Mouse (Mus musculus): ENCODE data around the gene BC048562. TPM values are rescaled to one million over a fixed set of nuclear protein-coding genes. Genes with fewer than 3 reads are reported as not detected.

Gene BC048562
- polyA plus RNA-seq (2014; fragmentation: Nextera tagmentation; extraction: Ambion mirVana) = not detected in 2 replicates

DNA sequence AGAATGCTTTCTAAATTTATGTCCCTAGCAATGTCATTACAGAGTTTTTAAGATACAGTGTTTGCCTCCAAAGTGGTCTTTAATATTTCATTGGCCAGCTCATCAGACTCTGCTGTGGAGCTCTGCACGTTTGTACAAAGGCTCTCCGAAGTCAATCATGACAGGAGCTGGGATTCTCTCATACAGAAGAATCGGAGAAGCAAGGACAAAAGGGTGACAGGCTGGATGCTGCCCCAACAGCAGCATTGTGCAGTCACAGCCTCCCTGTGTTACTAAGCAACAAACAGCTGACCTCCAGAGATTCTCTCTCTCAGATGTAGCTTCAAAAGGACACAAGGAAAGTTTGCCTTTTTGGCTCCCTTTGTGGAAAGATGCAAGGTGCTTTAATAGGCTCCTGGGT is at the start of gene BC048562:
Gene BC048562, plus strand, starts transcription at position 301 of the 400 bp plus-strand sequence.
- H3K27ac ChIP-seq (replicated peaks in 1 of 2; ENCODE audit: control insufficient read depth in 1 of 2, insufficient read depth in 1 of 2, low read depth in 2 of 2, low read length in 2 of 2) = no peak within 1 kb of the TSS
- no peak within 1 kb of the TSS for H3K9ac ChIP-seq (ENCODE audit: low read length)
- H3K36me3 ChIP-seq (ENCODE audit: control insufficient read depth, insufficient read depth, low read length) = no peaks in the 10 kb centered on the region
- WGBS = 67% methylated on average over 3 of the region's 3 CpGs
- H3K27me3 ChIP-seq (ENCODE audit: control insufficient read depth, insufficient read depth, low read length) = no peaks in the 10 kb centered on the region
- H3K4me1 ChIP-seq (ENCODE audit: control insufficient read depth in 2 of 2, insufficient read depth in 2 of 2, low read length in 2 of 2) = peaks cover 3 to 14% of the 10 kb centered on the region in 2 experiments
- no peaks in the 10 kb centered on the region for H3K9me3 ChIP-seq (ENCODE audit: control insufficient read depth, low read length)
- H3K4me3 ChIP-seq (ENCODE audit: control insufficient read depth in 1 of 2, insufficient read depth in 1 of 2, low read depth in 1 of 2, low read length in 2 of 2) = no peak within 1 kb of the TSS
- no peak for ATAC-seq (ENCODE audit: insufficient number of reproducible peaks, insufficient read depth, low FRiP score, low read depth)
- no peak within 1 kb of the TSS for H3K4me2 ChIP-seq (ENCODE audit: low read length)

DNA sequence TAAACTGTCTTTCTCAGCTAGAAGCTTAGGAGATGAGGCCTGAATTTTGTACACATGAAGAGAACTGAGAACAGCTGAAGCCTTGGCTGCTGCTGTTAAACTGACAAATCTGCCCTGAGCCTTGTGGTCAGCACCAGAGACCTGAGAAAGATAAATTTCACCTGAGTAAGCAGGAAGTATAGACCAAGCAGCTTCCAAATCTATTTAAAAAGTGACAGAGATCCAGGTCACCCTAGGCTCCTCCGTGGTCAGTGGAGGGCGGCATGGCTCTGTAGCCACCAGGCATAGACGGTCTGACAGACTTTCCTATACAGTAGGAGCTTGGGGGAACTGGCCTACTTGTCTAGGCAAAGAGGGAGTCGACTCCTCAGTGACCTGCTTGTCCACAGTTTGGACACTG is 49.5 kb upstream of the BC048562 start:
- no peak for ATAC-seq (ENCODE audit: insufficient number of reproducible peaks, insufficient read depth, low FRiP score, low read depth)
- WGBS = 77% methylated on average over 4 of the region's 4 CpGs
- H3K27me3 ChIP-seq (ENCODE audit: control insufficient read depth, insufficient read depth, low read length) = no peaks in the 10 kb centered on the region
- no peak overlapping the region for H3K27ac ChIP-seq (replicated peaks in 1 of 2; ENCODE audit: control insufficient read depth in 1 of 2, insufficient read depth in 1 of 2, low read depth in 2 of 2, low read length in 2 of 2)
- no peaks in the 10 kb centered on the region for H3K9me3 ChIP-seq (ENCODE audit: control insufficient read depth, low read length)
- no peak overlapping the region for H3K4me2 ChIP-seq (ENCODE audit: low read length)
- H3K4me3 ChIP-seq (ENCODE audit: control insufficient read depth in 1 of 2, insufficient read depth in 1 of 2, low read depth in 1 of 2, low read length in 2 of 2) = no peak overlapping the region
- no peaks in the 10 kb centered on the region for H3K4me1 ChIP-seq (ENCODE audit: control insufficient read depth in 2 of 2, insufficient read depth in 2 of 2, low read length in 2 of 2)
- H3K9ac ChIP-seq (ENCODE audit: low read length) = no peak overlapping the region
- peaks cover 96% of the 10 kb centered on the region for H3K36me3 ChIP-seq (ENCODE audit: control insufficient read depth, insufficient read depth, low read length)

DNA sequence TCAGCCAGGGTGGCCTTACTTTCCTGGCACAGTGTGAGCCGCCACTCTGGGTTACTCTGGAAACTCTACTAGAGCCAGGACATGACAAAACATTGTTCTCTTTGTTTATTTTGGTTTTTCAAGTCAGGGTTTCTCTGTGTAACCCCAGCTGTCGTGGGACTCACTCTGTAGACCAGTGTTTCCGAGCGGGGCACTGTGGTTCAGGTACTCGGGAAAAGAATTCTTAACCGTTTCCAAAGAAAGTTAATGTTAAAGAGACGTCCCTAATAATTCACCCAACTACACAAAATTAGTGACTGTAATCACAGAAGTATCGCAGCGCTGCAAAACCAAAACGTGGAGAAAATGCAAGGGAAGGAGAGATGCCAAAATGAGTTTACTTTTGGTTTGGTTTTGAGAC is 47.7 kb upstream of the BC048562 start:
- peaks cover 96% of the 10 kb centered on the region for H3K36me3 ChIP-seq (ENCODE audit: control insufficient read depth, insufficient read depth, low read length)
- no peak for ATAC-seq (ENCODE audit: insufficient number of reproducible peaks, insufficient read depth, low FRiP score, low read depth)
- WGBS = 88% methylated on average over 10 of the region's 10 CpGs
- no peak overlapping the region for H3K4me3 ChIP-seq (ENCODE audit: control insufficient read depth in 1 of 2, insufficient read depth in 1 of 2, low read depth in 1 of 2, low read length in 2 of 2)
- H3K9me3 ChIP-seq (ENCODE audit: control insufficient read depth, low read length) = no peaks in the 10 kb centered on the region
- no peak overlapping the region for H3K9ac ChIP-seq (ENCODE audit: low read length)
- no peaks in the 10 kb centered on the region for H3K4me1 ChIP-seq (ENCODE audit: control insufficient read depth in 2 of 2, insufficient read depth in 2 of 2, low read length in 2 of 2)
- H3K27ac ChIP-seq (replicated peaks in 1 of 2; ENCODE audit: control insufficient read depth in 1 of 2, insufficient read depth in 1 of 2, low read depth in 2 of 2, low read length in 2 of 2) = no peak overlapping the region
- no peak overlapping the region for H3K4me2 ChIP-seq (ENCODE audit: low read length)
- no peaks in the 10 kb centered on the region for H3K27me3 ChIP-seq (ENCODE audit: control insufficient read depth, insufficient read depth, low read length)

DNA sequence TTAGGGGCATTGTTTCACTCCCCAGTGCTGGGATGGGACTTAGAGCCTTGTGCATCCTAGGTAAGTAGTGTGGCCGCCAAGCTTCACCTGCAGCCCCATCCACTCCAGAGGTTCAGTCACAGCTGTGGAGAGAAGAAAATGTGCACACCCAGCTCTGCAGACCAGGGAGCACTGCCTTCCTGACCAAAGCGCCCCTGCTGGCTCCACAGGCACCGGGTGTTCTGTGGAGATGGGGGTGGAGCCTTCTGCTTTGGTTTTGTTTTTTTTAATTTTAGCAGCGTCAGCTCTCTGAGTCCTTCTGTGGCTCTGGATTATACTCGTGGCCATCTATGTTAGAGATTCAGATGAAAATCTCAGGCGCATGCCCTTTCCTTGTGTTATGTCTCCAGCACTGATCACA is 47.1 kb upstream of the BC048562 start:
- Histone ChIP-seq H3K9ac (ENCODE audit: low read length) (no peak overlapping the region), H3K27ac (replicated peaks in 1 of 2; ENCODE audit: control insufficient read depth in 1 of 2, insufficient read depth in 1 of 2, low read depth in 2 of 2, low read length in 2 of 2) (no peak overlapping the region), H3K27me3 (ENCODE audit: control insufficient read depth, insufficient read depth, low read length) (no peaks in the 10 kb centered on the region), H3K36me3 (ENCODE audit: control insufficient read depth, insufficient read depth, low read length) (peaks cover 96% of the 10 kb centered on the region), H3K9me3 (ENCODE audit: control insufficient read depth, low read length) (no peaks in the 10 kb centered on the region), H3K4me2 (ENCODE audit: low read length) (no peak overlapping the region), H3K4me1 (ENCODE audit: control insufficient read depth in 2 of 2, insufficient read depth in 2 of 2, low read length in 2 of 2) (no peaks in the 10 kb centered on the region), H3K4me3 (ENCODE audit: control insufficient read depth in 1 of 2, insufficient read depth in 1 of 2, low read depth in 1 of 2, low read length in 2 of 2) (no peak overlapping the region)
- 76% methylated on average over 6 of the region's 6 CpGs for WGBS
- ATAC-seq (ENCODE audit: insufficient number of reproducible peaks, insufficient read depth, low FRiP score, low read depth) = no peak

DNA sequence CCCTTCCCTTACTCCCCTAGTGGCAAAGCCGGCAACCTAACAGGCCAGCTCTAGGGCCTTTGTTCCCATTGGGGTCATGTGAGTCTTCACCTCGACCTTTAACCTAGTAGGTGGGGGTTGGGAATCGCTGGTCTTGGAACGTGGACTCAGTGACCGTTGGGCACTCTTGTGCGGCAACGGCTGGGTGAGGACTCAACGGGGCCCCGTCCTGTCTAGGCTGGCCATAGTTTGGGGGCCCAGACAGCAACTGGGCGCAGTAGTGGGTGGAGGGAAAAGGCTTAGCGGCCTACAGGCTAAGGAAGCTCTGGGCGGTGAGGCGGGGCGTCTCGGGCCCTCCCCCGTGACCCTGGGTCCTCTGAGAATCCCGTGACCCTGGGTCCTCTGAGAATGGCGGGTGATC is 43.6 kb upstream of the BC048562 start, which contains the start of gene 1700102P08Rik:
Gene 1700102P08Rik, plus strand, starts transcription at position 130 of the 400 bp plus-strand sequence.
- no peak within 1 kb of the TSS for H3K4me3 ChIP-seq (ENCODE audit: control insufficient read depth in 1 of 2, insufficient read depth in 1 of 2, low read depth in 1 of 2, low read length in 2 of 2)
- no peak within 1 kb of the TSS for H3K4me2 ChIP-seq (ENCODE audit: low read length)
- no peak within 1 kb of the TSS for H3K9ac ChIP-seq (ENCODE audit: low read length)
- H3K27ac ChIP-seq (replicated peaks in 1 of 2; ENCODE audit: control insufficient read depth in 1 of 2, insufficient read depth in 1 of 2, low read depth in 2 of 2, low read length in 2 of 2) = no peak within 1 kb of the TSS
- H3K4me1 ChIP-seq (ENCODE audit: control insufficient read depth in 2 of 2, insufficient read depth in 2 of 2, low read length in 2 of 2) = no peaks in the 10 kb centered on the region
- 77% methylated on average over 18 of the region's 18 CpGs for WGBS
- H3K27me3 ChIP-seq (ENCODE audit: control insufficient read depth, insufficient read depth, low read length) = no peaks in the 10 kb centered on the region
- ATAC-seq (ENCODE audit: insufficient number of reproducible peaks, insufficient read depth, low FRiP score, low read depth) = no peak
- H3K36me3 ChIP-seq (ENCODE audit: control insufficient read depth, insufficient read depth, low read length) = peaks cover 69% of the 10 kb centered on the region
- no peaks in the 10 kb centered on the region for H3K9me3 ChIP-seq (ENCODE audit: control insufficient read depth, low read length)

DNA sequence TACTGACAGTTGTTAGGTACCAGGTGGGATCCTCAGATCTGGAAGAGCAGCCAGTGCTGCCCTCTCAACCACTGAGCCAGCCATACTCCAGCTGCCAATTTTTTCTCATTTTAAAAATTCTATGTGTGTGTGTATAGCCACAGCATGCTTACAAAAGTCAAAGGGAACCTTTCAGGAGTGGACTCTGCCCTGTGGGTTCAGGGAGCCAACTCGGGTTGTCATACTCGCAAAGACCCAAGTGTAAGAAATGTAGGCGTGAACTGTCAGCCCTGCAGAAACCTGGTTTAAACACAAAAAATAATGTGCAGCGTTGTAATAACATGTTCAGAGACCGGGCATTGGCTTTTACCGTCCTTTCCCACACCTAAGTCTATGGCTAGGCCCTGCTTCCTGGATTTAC is 42.1 kb upstream of the BC048562 start:
- H3K27ac ChIP-seq (replicated peaks in 1 of 2; ENCODE audit: control insufficient read depth in 1 of 2, insufficient read depth in 1 of 2, low read depth in 2 of 2, low read length in 2 of 2) = no peak overlapping the region
- 93% methylated on average over 6 of the region's 6 CpGs for WGBS
- peaks cover 55% of the 10 kb centered on the region for H3K36me3 ChIP-seq (ENCODE audit: control insufficient read depth, insufficient read depth, low read length)
- H3K27me3 ChIP-seq (ENCODE audit: control insufficient read depth, insufficient read depth, low read length) = no peaks in the 10 kb centered on the region
- ATAC-seq (ENCODE audit: insufficient number of reproducible peaks, insufficient read depth, low FRiP score, low read depth) = no peak
- no peak overlapping the region for H3K4me2 ChIP-seq (ENCODE audit: low read length)
- H3K4me1 ChIP-seq (ENCODE audit: control insufficient read depth in 2 of 2, insufficient read depth in 2 of 2, low read length in 2 of 2) = no peaks in the 10 kb centered on the region
- H3K9ac ChIP-seq (ENCODE audit: low read length) = no peak overlapping the region
- H3K4me3 ChIP-seq (ENCODE audit: control insufficient read depth in 1 of 2, insufficient read depth in 1 of 2, low read depth in 1 of 2, low read length in 2 of 2) = no peak overlapping the region
- H3K9me3 ChIP-seq (ENCODE audit: control insufficient read depth, low read length) = no peaks in the 10 kb centered on the region

DNA sequence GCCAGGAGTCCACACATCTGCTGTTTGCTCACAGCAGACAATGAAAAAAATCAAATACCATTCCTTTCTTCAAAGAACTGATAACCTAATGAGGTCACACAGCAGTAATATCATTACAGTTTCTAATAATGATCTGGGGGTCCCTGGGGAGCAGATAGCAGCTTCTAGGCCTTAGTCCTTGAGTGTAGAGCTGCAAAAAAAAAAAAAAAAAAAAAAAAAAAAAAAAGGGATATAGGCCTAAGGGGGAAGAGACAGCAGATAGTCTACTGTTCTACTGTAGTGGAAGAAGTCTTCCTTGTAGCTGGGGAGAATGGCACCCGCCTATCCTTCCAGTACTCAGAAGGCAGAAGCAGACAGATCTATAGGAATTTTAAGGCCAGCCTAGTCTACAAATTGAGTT is 40.9 kb upstream of the BC048562 start:
- Histone ChIP-seq H3K27me3 (ENCODE audit: control insufficient read depth, insufficient read depth, low read length) (no peaks in the 10 kb centered on the region), H3K4me2 (ENCODE audit: low read length) (no peak overlapping the region), H3K9ac (ENCODE audit: low read length) (no peak overlapping the region), H3K36me3 (ENCODE audit: control insufficient read depth, insufficient read depth, low read length) (peaks cover 44% of the 10 kb centered on the region), H3K27ac (replicated peaks in 1 of 2; ENCODE audit: control insufficient read depth in 1 of 2, insufficient read depth in 1 of 2, low read depth in 2 of 2, low read length in 2 of 2) (no peak overlapping the region), H3K4me3 (ENCODE audit: control insufficient read depth in 1 of 2, insufficient read depth in 1 of 2, low read depth in 1 of 2, low read length in 2 of 2) (no peak overlapping the region), H3K9me3 (ENCODE audit: control insufficient read depth, low read length) (no peaks in the 10 kb centered on the region), H3K4me1 (ENCODE audit: control insufficient read depth in 2 of 2, insufficient read depth in 2 of 2, low read length in 2 of 2) (no peaks in the 10 kb centered on the region)
- 87% methylated on average over 1 of the region's 1 CpGs for WGBS
- no peak for ATAC-seq (ENCODE audit: insufficient number of reproducible peaks, insufficient read depth, low FRiP score, low read depth)

DNA sequence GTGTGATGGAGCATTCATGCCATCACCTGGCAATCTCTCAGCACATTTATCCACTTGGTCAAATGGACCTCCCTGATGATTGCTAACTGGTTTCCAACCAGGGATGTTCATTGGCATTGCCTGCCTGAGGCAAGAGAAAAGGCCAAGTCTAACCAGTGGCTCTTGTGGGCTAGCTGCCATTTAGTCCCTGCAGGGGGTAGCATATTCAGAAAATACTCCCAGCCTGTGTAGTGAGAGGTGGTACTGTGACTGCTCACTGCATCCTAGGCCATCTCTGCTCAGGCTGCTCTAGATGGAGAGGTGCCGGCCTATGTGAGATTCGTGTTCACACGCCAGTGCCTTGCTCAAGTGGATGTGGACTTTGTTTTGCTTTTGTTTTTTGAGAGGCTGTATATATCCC is 38.0 kb upstream of the BC048562 start:
- Histone ChIP-seq H3K9ac (ENCODE audit: low read length) (no peak overlapping the region), H3K27ac (replicated peaks in 1 of 2; ENCODE audit: control insufficient read depth in 1 of 2, insufficient read depth in 1 of 2, low read depth in 2 of 2, low read length in 2 of 2) (no peak overlapping the region), H3K4me2 (ENCODE audit: low read length) (no peak overlapping the region), H3K4me3 (ENCODE audit: control insufficient read depth in 1 of 2, insufficient read depth in 1 of 2, low read depth in 1 of 2, low read length in 2 of 2) (no peak overlapping the region), H3K4me1 (ENCODE audit: control insufficient read depth in 2 of 2, insufficient read depth in 2 of 2, low read length in 2 of 2) (peaks cover 0 to 8% of the 10 kb centered on the region in 2 experiments; a peak in 2 of 4 replicates), H3K27me3 (ENCODE audit: control insufficient read depth, insufficient read depth, low read length) (no peaks in the 10 kb centered on the region), H3K36me3 (ENCODE audit: control insufficient read depth, insufficient read depth, low read length) (peaks cover 16% of the 10 kb centered on the region), H3K9me3 (ENCODE audit: control insufficient read depth, low read length) (no peaks in the 10 kb centered on the region)
- no peak for ATAC-seq (ENCODE audit: insufficient number of reproducible peaks, insufficient read depth, low FRiP score, low read depth)
- WGBS = 85% methylated on average over 3 of the region's 3 CpGs
